Mouse (Mus musculus) gastrocnemius, postnatal 25 days (tissue): ENCODE measurements around the gene Ptger4. TPM values are rescaled to one million over a fixed set of nuclear protein-coding genes. Genes with fewer than 3 reads are reported as not detected.
"Not testable (repeated sequence)": the region's sequence is repeated elsewhere in the genome, so short reads cannot be mapped to it uniquely, and the experiment has no call there.

Experiments used
- DNase-seq: peaks from one replicate; pipeline ENCODE4 v3.0.0; 2022
- total RNA-seq, 2 experiments: library from RNA; stranded (reverse); gene quantifications; 1 replicate in 1 of 2; 2 replicates in 1 of 2; pipeline ENCODE4 v1.2.3; 2021

Gene Ptger4
- total RNA-seq, 2 experiments from 2014 or later: 0.49 to 1.9 TPM

DNA sequence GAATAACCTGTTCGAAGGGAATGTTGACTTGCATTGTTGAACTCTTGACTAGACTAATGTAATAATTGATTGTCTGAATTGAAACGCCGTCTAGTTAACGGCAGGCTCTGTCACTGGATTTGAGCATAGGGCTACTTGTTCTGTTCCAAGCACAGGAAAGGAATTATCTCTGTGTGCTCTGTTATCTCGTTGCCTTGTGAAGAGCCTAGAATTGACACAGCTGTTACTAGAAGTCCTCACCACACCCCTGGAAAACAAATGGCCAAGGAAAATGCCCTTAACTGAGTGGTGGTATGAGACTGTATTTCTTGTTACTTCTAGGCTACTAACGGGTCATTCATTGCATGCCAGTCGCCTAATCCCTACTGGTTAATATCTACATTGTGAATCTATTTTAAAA lies 5.9 kb downstream of the Ptger4 start:
- no peak for DNase-seq

DNA sequence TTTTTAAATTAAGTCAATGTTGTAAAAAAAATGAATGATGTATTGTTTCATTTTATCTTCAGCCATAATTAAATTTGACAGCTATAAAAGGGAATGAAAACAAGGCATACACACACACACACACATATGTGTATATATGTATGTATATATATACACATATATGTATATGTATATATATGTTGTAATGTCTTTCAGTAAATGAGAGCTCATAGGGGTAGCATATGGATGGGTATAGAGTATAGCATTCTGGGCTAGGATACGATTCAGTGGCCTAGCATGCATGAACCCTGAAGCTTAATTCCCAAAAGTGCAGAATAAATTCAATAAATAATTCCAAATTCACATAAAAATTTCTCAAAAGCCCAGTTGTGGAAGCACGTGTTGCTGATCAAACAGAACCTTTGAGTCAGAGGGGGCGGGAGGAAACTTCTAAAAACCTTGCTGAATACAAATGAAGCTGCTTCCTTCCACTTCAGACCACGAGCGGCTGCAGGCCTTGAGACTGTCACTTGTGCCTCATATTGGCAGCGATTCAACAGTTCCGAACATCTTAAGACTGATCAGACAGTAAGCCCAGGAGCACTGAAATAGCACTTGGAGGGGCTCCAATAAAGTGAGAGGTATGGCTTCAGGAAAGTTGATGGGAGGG lies 6.9 kb downstream of the Ptger4 start:
- DNase-seq: no peak

DNA sequence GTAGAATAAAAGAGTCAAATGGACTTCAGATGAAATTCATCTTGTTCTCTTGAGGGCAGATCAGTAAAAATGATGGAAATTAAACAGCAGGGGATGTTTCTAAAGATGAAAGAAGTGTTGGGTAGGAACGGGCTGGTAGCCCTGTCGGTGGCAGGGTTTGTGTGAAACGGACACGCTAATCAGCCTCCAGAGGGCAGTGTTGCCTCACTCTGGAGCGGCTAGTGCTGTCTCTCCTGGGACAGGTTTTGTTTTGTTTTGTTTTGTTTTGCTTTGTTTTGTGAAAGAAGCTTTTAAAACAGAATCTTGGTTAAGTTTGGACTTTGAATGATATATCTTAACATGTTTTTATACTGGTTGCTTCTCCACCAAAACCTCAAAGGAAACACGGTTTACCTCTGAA lies 7.4 kb downstream of the Ptger4 start:
- DNase-seq: peak; percentile 64

- DNase-seq: peak; percentile 28
Measured at GRCm38 (mm10) chr15:5235527-5235926, 8.5 kb downstream of the Ptger4 start.

- DNase-seq: no peak
Measured at GRCm38 (mm10) chr15:5234659-5235058, 9.3 kb downstream of the Ptger4 start.

DNA sequence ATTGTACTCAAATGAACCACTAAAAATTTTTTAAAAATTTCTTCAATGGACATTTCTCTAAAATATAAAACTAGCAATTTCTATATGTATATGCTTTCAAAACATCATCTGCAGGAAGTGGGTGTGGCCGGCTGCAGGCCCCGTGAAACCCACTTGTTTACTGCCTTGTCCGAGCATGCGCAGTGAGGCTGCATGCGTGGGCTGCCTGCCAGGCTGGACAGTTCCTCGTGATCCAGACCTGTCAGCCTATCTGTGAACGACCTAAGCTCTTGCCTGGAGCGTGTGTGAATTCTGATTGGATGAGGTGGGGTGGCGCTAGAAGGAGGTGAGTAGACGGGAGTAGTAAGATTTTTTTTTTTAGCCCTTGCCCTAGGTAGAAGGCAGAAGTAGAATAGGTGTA lies 13.2 kb downstream of the Ptger4 start:
- not testable (repeated sequence) for DNase-seq

DNA sequence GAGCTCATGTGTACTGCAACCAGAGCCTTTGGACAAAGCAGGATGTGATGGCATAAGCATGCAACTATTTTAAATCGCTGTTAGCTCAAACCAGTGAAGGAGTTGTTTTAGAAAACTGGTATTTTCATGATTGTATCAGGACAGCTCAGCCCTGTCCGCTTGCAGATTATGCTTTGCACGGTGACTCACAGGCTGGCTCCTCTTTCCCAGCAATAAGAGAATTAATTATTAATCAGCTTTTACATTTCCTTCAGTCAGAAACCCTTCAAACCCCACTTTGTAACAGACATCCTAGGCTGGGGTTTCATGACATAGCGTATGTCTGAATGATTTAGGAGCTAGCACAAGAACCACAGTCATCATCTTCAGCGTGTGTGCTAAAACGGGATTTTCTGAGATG lies 23.5 kb downstream of the Ptger4 start:
- DNase-seq: no peak

DNA sequence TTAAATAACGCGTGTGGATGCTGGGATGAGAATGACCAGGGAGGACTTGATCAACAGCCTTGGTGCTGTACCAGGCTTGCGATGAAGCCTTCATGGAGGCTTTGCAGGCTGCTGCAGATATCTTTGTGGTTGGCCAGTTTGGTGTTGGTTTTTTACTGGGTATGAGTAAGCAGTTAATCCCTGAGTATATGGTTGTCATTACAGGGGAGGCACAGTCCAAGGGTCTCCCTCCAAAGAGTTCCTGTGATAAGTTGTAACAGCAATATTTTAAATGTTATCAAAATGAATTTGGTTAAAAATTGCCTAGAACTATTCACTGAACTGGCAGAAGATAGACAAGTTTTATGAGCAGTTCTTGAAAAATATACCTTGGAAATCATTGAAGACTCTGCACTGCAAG lies 34.9 kb downstream of the Ptger4 start:
- DNase-seq: no peak

DNA sequence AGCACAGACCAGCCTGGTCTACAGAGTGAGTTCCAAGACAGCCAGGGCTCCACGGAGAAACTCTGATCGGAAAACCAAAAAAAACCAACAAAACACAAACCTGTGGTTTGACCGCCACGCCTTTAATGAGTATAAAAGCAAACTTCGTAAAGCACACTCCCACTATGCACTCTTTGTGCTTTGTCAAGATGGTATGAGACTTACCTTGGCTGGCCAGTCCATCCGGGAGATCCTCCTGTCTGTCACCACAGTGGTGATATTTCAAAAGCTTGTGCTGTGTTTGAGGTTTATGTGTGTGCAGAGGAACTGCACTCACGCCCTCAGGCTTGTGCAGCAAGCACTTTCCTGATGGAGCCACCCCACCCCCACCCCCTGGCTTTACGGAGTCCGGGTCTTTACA lies 38.8 kb downstream of the Ptger4 start:
- DNase-seq: no peak

DNA sequence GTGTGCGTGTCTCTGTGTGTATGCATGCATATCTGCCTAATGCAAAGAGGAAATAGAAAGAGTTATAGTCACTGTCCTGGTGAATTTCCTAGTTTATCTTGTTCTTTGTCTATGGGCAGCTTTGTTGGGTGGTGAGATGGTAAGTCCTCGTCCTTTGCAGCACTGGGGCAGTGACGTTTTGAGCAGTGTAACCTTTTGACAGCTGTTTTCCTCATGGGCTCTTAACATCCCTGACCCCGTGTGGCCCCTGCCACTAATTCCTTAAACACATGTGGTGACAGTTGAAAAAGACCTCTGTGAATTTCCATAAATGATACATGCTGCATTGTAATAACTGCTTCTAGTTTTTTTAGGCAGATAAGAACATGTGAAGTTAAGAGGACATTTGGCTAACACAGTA lies 47.3 kb downstream of the Ptger4 start:
- DNase-seq: peak; percentile 26

DNA sequence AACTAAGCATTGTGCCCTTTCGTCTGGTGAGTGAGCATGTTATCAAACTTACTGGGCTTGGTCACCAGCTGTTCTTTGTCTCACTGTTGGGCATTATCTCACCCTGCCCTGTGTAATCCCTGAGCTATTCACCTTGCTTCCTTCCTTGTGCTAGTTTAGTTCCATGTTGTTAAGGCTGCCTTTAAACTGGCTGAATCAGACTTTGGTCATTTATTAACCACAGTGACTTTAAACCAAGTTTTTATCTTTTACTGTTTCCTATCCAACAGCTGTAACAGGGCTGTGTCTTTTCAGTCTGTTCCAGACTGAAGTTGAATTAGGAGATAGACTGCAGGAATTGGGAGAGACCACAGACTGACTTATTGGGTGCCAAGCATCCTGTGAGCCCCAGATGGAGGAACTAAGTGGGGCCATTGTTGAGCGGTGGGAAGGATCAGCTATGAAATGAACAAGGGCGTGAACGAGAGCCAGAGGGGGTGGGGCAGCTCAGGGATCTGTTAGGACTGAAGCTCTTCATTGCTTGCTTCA lies 47.9 kb downstream of the Ptger4 start:
- no peak for DNase-seq

DNA sequence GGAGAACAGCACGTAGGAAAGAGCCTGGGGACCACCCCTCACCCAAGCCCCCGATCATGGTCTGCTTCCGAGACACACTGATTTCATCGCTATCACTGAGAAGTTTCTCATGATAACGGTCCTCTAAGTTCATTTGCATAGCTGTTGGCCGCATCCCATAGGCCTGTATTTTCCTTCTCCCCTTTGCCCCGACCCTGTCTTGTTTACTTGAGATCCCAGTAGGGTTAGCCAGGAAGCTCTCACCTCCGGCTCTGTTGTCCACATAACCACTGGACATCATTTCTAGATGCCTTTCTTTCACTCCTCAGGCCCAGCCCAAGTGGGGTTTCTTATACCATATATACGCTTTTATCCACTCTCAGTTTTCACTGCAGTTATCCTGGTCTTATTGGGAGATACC lies 49.1 kb downstream of the Ptger4 start:
- DNase-seq: no peak

DNA sequence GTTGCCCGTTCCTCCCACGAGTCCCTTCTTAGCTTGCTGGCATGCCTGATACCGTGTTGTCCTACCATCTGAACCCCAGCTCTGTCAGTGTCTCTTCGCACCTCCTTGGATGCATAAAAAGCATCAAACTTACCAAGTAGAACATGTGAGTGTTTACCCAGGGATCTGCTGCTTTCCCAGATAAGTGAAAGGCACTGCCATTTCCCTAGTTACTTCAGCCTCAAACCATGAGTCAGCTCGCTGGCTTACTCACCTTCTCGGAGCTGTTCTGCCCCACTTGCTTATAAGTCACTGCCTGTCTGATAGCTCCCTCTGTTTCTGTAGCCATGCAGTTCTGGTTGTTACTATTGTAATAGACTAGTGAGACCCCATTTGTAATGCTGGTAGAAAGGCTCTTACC lies 49.5 kb downstream of the Ptger4 start:
- DNase-seq: no peak

- DNase-seq: no peak
Measured at GRCm38 (mm10) chr15:5193833-5194232, 50.2 kb downstream of the Ptger4 start.

DNA sequence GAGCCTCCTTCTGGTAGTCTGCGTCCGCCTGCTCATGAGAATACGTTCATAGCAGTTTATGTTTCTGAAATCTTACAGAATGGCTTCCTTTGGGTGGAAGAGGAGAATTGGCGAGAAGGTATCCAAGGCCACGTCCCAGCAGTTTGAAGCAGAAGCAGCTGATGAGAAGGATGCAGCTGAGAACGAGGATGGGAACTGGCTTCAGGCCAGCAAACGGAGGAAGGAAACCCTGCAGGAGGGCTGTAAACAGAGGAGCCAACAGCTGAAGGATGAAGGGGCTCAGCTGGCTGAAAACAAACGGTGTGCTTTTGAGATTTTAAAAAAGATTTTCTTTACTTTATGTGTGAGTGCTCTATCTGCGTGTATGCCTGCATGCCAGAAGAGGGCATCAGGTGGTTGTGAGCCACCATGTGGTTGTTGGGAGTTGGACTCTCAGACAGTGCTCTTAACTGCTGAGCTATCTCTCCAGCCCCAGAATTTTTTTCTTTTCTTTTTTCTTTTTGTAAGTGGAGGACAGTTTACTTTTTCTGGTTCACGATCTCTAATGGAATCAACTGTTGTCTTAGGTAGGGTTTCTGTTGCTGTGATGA lies 54.4 kb downstream of the Ptger4 start:
- DNase-seq: no peak

DNA sequence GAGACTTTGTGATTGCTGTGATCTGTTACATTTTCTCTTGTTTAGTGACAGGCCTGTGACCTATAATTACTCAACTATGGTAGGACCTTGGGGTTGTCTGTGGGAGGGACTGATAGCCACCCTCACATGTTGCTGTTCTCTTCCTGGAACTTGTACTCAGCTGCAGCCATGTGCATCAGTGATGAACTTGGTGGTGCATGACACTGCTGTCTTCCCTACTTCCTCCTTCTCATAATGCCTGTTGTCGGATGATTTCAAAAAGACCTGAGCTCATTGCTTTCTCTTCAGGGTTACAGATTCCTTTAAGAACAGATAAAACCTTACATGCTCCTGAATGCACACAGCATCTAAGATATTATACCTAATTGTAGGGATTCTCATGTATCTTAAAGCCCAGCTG lies 56.0 kb downstream of the Ptger4 start:
- DNase-seq: no peak

DNA sequence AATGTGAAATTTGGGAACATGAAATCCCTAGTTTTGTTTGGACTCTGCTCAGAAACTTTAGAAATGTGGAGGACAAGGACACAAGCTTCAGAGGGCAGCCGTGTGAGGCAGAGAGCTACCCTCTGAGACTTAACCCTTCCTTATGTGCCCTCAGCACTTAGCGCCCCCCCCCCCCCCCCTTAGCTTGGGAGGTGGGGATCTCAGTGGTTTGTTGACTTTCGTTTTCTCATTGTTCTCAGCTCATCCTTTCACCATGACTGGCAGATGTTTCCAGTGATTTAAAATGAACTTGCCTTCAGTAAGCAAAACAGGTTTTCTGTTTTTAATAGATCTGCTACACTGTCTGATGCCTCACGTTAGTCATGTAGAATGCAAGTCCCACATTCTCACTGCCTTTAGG lies 56.9 kb downstream of the Ptger4 start:
- DNase-seq: no peak

GRCm38 (mm10) chr15:5186293-5186675 lies 57.7 kb downstream of the Ptger4 start:
- DNase-seq: no peak

DNA sequence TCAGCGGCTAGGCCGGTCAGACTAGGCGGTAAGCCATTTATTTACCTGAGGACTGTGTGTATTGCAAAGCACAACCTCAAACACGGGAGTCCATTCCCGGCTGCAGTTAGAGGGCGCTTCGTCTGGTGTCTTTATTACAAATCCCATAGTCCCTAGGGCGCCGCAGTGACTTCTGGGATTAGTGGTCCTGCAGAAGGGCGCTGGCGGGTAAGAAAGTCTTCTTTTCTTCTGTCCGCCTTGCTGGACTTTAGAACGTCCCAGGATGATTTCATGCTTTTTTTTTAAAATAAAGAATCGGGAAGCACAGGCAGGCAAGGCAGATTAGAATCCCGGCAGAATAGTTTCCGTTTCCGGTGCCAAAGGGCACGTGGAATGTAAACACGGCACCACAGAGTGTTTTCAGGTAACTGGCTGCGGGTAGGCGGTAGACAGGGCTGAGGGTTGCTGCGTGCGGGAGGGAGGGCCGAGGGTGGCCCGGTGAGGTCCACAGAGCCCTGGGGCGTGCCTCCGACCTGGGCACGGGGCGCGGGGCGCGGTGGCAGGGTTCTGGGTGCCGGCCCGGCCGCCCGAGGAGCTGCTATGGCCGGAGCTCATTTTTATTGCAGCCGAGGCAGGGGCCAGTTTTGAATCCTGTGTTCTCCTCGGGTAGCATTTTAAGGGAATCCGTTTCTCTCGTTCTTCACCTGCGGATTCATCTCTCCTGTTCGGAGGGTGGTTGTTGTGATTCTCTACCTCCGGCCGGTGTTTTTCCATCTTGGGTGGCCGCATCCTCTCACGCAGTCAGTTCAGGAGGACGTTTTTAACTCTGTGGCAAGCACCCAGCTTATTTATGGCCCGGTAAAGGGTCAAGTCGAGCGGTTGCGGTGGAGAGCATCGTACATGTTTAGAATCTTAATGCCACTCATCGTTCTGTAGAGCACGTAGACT lies 58.4 kb downstream of the Ptger4 start, which contains the start of gene Ttc33:
TSS of gene Ttc33 (plus strand) at position 160 of the 927 bp plus-strand sequence.
- peak; percentile 63 for DNase-seq

GRCm38 (mm10) chr15:5184668-5185330 lies 59.2 kb downstream of the Ptger4 start:
- DNase-seq: no peak

GRCm38 (mm10) chr15:5173217-5173820 lies 70.7 kb downstream of the Ptger4 start:
- no peak for DNase-seq
